Comparison of ENCODE assay signal across 21 mouse cellular contexts in genomic region chr16:93998895-93999294, GRCm38 (mm10). TPM values are rescaled to one million over a fixed set of nuclear protein-coding genes. Genes with fewer than 3 reads are reported as not detected.
"Had no signal": no experiment of that assay in that cellular context is flagged by ENCODE, and none has a peak within 500 bp of the region (broad histone marks: within the 10 kb centered on the region; RNA-seq: fewer than 3 reads in every experiment).

No protein-coding gene starts in this region.

- H3K9ac ChIP-seq: lung, embryonic 14.5 days; neural tube, embryonic 13.5 days; neural tube, embryonic 15.5 days had no signal

- H3K9me3 ChIP-seq: midbrain, embryonic 10.5 days; neural tube, embryonic 13.5 days; neural tube, embryonic 15.5 days had no signal

- H3K27ac ChIP-seq: midbrain, embryonic 10.5 days; neural tube, embryonic 13.5 days; neural tube, embryonic 15.5 days had no signal

- H3K4me3 ChIP-seq: midbrain, embryonic 10.5 days; myocyte; neural tube, embryonic 13.5 days; neural tube, embryonic 15.5 days had no signal

- H3K27me3 ChIP-seq: neural tube, embryonic 13.5 days; neural tube, embryonic 15.5 days had no signal

- H3K4me1 ChIP-seq: midbrain, embryonic 10.5 days; neural tube, embryonic 15.5 days had no signal

- ATAC-seq: midbrain, embryonic 16.5 days had no signal

- H3K4me2 ChIP-seq: lung, embryonic 14.5 days; neural tube, embryonic 13.5 days; neural tube, embryonic 15.5 days had no signal

- DNase-seq: lung, adult 18-20 months; lung, embryonic 14.5 days; lung, postnatal 10 days; midbrain, embryonic 14.5 days; retina, postnatal 1 day; right cerebral cortex, adult 18-20 months; right cerebral cortex, postnatal 25 days; spleen, adult 18-20 months; thymus, adult 18-20 months; thymus, postnatal 14 days; thymus, postnatal 36 days had no signal

- H3K36me3 ChIP-seq: midbrain, embryonic 10.5 days; neural tube, embryonic 13.5 days; neural tube, embryonic 15.5 days had no signal

RNA-seq across cellular contexts. Expression of gene Cldn14, which starts 9.7 kb away (rescaled TPM):
- total RNA-seq: megakaryocyte, adult 5-6 weeks; megakaryocyte-erythroid progenitor cell, adult 5-6 weeks had no signal
- polyA plus RNA-seq: lung, embryonic 14.5 days; lung, embryonic 16.5 days; midbrain, embryonic 10.5 days; midbrain, embryonic 14.5 days; midbrain, embryonic 16.5 days; neural tube, embryonic 15.5 days; stomach, embryonic 14.5 days; thymus, postnatal 0 days had no signal
